Mouse (Mus musculus) lung, adult 2 months (tissue): ENCODE data around the gene Gpr83.

Source experiments
- CTCF ChIP-seq: fragments of 200-500 bp; IDR thresholded peaks from 2 replicates; pipeline ENCODE4 v1.5.1; 2011; ENCODE audit warnings: mild to moderate bottlenecking, low read length, control low read depth; ENCODE audit not compliant: insufficient read depth
- POLR2A ChIP-seq: fragments of 200-500 bp; IDR thresholded peaks from 2 replicates; pipeline ENCODE4 v1.6.1; 2011; ENCODE audit warnings: low read depth, mild to moderate bottlenecking, control low read depth, low read length, borderline replicate concordance; ENCODE audit errors: extremely low read depth

GRCm38 (mm10) chr9:14821396-14821795, 38.6 kb upstream of the Gpr83 start:
- no peak for TF ChIP-seq POLR2A
- no peak for TF ChIP-seq CTCF
